Mouse (Mus musculus): ENCODE measurements at regions not wholly inside any gene's neighbourhood (a gene's known extent, or its start where the extent isn't known, plus 50 kb on each side); places are given as distances from the start of the nearest gene placed in this dataset.
A peak's percentile ranks its signal among the peaks of the same experiment; 100 is the strongest.

- no peak overlapping the region for H3K4me3 ChIP-seq (ENCODE audit: low read depth, low read length)
- peak; percentile 56; the same call in 1 of the 2 replicates for TF ChIP-seq CTCF (IDR thresholded peaks at IDR 0.05; ENCODE audit: extremely low read depth, insufficient read length, insufficient replicate concordance, low read depth, low read length)
- TF ChIP-seq POLR2A (IDR thresholded peaks at IDR 0.05; ENCODE audit: low read depth, low read length), result no peak
- no peaks in the 10 kb centered on the region for H3K27me3 ChIP-seq (ENCODE audit: control insufficient read depth, insufficient read depth, low read length)
- H3K4me1 ChIP-seq (ENCODE audit: control insufficient read depth, insufficient read depth, insufficient read length, low read length), result no peaks in the 10 kb centered on the region
- 58% methylated on average over 6 of the region's 6 CpGs for WGBS
- no peaks in the 10 kb centered on the region for H3K36me3 ChIP-seq (ENCODE audit: control insufficient read depth, insufficient read depth, low read length)
- no peak overlapping the region for H3K27ac ChIP-seq (ENCODE audit: insufficient read depth, low read depth, low read length)
Observed at GRCm38 (mm10) chr1:35839446-35839845, 228.8 kb upstream of the Hs6st1 start.

- WGBS, result 68% methylated on average over 2 of the region's 2 CpGs
- Histone ChIP-seq H3K27me3 (ENCODE audit: control insufficient read depth, insufficient read depth, low read length) (no peaks in the 10 kb centered on the region), H3K27ac (ENCODE audit: insufficient read depth, low read depth, low read length) (no peak overlapping the region), H3K4me3 (ENCODE audit: low read depth, low read length) (no peak overlapping the region), H3K4me1 (ENCODE audit: control insufficient read depth, insufficient read depth, insufficient read length, low read length) (no peaks in the 10 kb centered on the region), H3K36me3 (ENCODE audit: control insufficient read depth, insufficient read depth, low read length) (no peaks in the 10 kb centered on the region)
- TF ChIP-seq CTCF (IDR thresholded peaks at IDR 0.05; ENCODE audit: extremely low read depth, insufficient read length, insufficient replicate concordance, low read depth, low read length), result no peak
- no peak for TF ChIP-seq POLR2A (IDR thresholded peaks at IDR 0.05; ENCODE audit: low read depth, low read length)
Observed at GRCm38 (mm10) chr1:35841626-35842025, 226.6 kb upstream of the Hs6st1 start.

DNA sequence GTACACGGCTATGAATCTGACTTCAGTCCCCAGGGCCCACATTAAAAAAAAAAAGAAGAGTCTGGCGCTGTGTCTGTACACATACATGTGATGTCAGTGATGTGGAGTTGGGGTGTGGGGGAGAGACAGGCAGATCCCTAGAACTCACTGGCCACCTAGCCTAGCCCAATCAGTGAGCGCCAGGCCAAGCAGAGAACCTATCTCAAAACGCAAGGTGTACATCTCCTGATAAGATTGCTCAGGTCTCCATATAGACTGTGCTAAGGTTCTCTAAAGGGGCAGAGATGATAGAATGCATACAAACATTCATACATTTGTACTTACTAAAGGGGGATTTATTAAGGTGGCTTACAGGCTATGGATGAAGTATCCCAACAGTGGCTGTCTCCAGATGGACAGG is 225.5 kb upstream of the Hs6st1 start:
- Histone ChIP-seq H3K36me3 (ENCODE audit: control insufficient read depth, insufficient read depth, low read length) (no peaks in the 10 kb centered on the region), H3K4me3 (ENCODE audit: low read depth, low read length) (no peak overlapping the region), H3K4me1 (ENCODE audit: control insufficient read depth, insufficient read depth, insufficient read length, low read length) (no peaks in the 10 kb centered on the region), H3K27ac (ENCODE audit: insufficient read depth, low read depth, low read length) (no peak overlapping the region), H3K27me3 (ENCODE audit: control insufficient read depth, insufficient read depth, low read length) (no peaks in the 10 kb centered on the region)
- TF ChIP-seq POLR2A (IDR thresholded peaks at IDR 0.05; ENCODE audit: low read depth, low read length) (no peak), CTCF (IDR thresholded peaks at IDR 0.05; ENCODE audit: extremely low read depth, insufficient read length, insufficient replicate concordance, low read depth, low read length) (no peak)
- 83% methylated on average over 4 of the region's 4 CpGs for WGBS

GRCm38 (mm10) chr1:35843566-35843965 is 224.6 kb upstream of the Hs6st1 start:
- H3K4me3 ChIP-seq (ENCODE audit: low read depth, low read length), result no peak overlapping the region
- no peaks in the 10 kb centered on the region for H3K36me3 ChIP-seq (ENCODE audit: control insufficient read depth, insufficient read depth, low read length)
- H3K27ac ChIP-seq (ENCODE audit: insufficient read depth, low read depth, low read length), result no peak overlapping the region
- H3K4me1 ChIP-seq (ENCODE audit: control insufficient read depth, insufficient read depth, insufficient read length, low read length), result no peaks in the 10 kb centered on the region
- H3K27me3 ChIP-seq (ENCODE audit: control insufficient read depth, insufficient read depth, low read length), result no peaks in the 10 kb centered on the region
- 83% methylated on average over 3 of the region's 3 CpGs for WGBS
- TF ChIP-seq POLR2A (IDR thresholded peaks at IDR 0.05; ENCODE audit: low read depth, low read length) (no peak), CTCF (IDR thresholded peaks at IDR 0.05; ENCODE audit: extremely low read depth, insufficient read length, insufficient replicate concordance, low read depth, low read length) (no peak)

DNA sequence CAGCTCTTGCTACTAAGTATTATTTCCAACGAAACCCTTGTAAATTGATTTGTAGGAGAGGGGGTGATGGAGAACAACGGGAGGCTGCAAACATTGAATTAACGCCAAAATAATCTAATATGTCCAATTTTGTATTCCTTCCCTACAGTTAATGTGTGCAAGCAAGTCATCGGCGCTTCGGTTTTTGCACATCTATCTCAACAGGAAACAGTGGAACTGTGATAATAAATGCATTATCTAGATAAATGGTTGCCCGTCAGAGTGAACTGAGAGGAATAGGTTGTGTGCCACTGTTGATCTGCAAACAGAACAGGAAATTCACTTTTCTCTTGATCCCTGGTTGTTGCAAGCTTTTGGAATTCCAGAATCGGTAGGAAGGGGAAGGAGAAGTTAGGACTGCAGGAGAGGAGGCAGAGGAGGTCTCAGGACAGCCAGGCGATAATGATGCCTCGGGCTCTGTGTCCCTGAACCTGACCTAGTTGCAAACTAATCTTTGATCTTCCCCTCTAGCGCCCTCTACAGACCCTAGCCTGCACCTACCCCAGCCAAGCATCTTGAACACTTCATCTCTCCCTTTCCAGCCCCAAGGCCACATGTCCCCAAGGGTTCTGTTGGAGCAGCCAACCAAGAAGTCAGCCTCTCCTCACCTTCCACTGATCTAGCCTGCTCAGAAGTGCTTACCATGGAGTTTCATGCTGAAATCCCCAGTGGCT is 221.8 kb upstream of the Hs6st1 start:
- WGBS, result 43% methylated on average over 11 of the region's 11 CpGs
- H3K27ac ChIP-seq (ENCODE audit: insufficient read depth, low read depth, low read length), result no peak overlapping the region
- no peaks in the 10 kb centered on the region for H3K36me3 ChIP-seq (ENCODE audit: control insufficient read depth, insufficient read depth, low read length)
- H3K4me1 ChIP-seq (ENCODE audit: control insufficient read depth, insufficient read depth, insufficient read length, low read length), result no peaks in the 10 kb centered on the region
- no peaks in the 10 kb centered on the region for H3K27me3 ChIP-seq (ENCODE audit: control insufficient read depth, insufficient read depth, low read length)
- no peak overlapping the region for H3K4me3 ChIP-seq (ENCODE audit: low read depth, low read length)
- TF ChIP-seq POLR2A (IDR thresholded peaks at IDR 0.05; ENCODE audit: low read depth, low read length) (no peak), CTCF (IDR thresholded peaks at IDR 0.05; ENCODE audit: extremely low read depth, insufficient read length, insufficient replicate concordance, low read depth, low read length) (peak; percentile 41; the same call in 1 of the 2 replicates)

DNA sequence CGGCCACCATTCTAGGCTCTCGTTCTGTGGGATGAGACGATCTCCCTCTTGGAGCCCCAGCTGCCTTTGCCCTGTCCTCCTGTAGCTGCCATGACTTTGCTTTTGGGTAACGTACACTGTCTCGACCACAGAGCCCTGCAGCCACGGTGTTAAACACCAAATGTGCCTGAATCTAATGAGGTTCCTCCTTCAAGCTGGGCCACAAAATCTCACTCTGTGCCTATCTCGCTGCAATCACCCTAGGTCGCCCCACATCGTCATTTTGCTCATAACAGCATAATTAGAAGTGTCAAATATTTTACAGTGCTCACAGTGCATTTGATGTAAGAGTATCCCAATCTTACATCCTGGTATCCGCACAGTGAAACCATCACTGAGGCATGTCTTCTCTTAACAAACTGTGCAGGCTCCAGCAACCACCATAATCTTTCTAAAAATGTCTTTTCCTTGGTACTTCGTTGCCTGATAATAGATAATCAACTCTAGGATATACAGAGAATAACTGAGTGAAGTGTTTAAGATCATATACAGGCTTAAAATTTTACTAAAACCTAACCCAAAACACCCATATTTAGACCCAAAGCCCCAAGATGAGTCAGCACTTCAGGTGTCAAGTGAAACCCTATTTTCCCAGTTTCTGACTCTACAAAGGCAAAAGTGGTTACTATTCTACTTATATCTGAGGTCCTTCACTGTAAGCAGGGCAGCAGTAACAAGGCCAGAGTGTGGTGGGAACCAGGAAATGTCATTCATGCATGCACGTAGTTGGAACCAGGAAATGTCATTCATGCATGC is 219.8 kb upstream of the Hs6st1 start:
- no peaks in the 10 kb centered on the region for H3K4me1 ChIP-seq (ENCODE audit: control insufficient read depth, insufficient read depth, insufficient read length, low read length)
- WGBS, result 83% methylated on average over 12 of the region's 12 CpGs
- no peak overlapping the region for H3K4me3 ChIP-seq (ENCODE audit: low read depth, low read length)
- no peaks in the 10 kb centered on the region for H3K27me3 ChIP-seq (ENCODE audit: control insufficient read depth, insufficient read depth, low read length)
- H3K36me3 ChIP-seq (ENCODE audit: control insufficient read depth, insufficient read depth, low read length), result no peaks in the 10 kb centered on the region
- H3K27ac ChIP-seq (ENCODE audit: insufficient read depth, low read depth, low read length), result no peak overlapping the region
- no peak for TF ChIP-seq POLR2A (IDR thresholded peaks at IDR 0.05; ENCODE audit: low read depth, low read length)
- TF ChIP-seq CTCF (IDR thresholded peaks at IDR 0.05; ENCODE audit: extremely low read depth, insufficient read length, insufficient replicate concordance, low read depth, low read length), result no peak
